Mouse (Mus musculus): ENCODE measurements around the gene Trim29. TPM values are rescaled to one million over a fixed set of nuclear protein-coding genes. Genes with fewer than 3 reads are reported as not detected.

Gene Trim29
- 0.19 and 0.36 TPM in 2 replicates for polyA plus RNA-seq (2012; rRNA removed)

- DNase-seq (ENCODE audit: extremely low spot score in 1 of 2, low spot score in 1 of 2): no peak
Measured at GRCm38 (mm10) chr9:43310538-43310937, at the start of gene Trim29. Gene Trim29, plus strand, starts transcription at chr9:43310848.

DNA sequence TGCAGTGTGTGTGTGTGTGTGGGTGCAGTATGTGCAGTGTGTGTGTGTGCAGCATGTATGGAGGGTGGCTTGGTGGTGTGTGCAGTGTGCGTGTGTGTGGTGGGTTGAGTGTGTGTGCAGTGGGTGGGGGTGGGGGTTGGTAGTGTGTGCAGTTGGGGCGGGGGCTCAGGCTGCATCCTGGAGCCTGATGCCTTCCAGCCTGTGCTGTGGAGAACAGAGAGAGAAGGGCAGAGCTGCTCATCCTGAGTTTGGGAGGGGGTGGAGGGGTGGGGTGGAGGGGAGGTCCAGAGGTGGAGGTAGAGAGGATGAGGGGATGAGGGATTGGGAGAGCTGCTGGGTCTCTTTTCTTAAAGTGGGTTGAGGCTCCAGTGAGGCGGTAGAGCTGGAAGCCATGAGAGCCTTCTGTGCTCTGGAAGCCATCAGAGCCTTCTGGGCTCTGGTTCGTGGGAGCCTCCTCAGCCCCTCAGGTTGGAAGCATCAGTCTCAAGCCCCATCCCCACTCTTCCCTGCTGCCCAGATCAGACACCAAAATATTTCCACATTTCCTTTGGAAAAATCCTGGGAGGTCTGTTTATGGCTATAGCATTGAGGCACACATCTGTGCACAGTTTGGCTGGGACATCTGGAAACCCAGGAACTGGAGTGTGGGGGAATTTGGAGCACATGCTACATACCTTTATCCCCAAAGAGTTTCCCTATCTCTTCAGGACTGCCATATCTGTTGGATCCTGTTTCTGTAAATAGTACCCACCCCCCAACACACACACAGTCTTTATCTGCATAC, 49.3 kb upstream of the Trim29 start:
- DNase-seq (ENCODE audit: extremely low spot score in 1 of 2, low spot score in 1 of 2): no peak

GRCm38 (mm10) chr9:43261941-43262340, 48.7 kb upstream of the Trim29 start:
- DNase-seq (ENCODE audit: extremely low spot score in 1 of 2, low spot score in 1 of 2): peak in 1 of 2 experiments; percentile 33

DNA sequence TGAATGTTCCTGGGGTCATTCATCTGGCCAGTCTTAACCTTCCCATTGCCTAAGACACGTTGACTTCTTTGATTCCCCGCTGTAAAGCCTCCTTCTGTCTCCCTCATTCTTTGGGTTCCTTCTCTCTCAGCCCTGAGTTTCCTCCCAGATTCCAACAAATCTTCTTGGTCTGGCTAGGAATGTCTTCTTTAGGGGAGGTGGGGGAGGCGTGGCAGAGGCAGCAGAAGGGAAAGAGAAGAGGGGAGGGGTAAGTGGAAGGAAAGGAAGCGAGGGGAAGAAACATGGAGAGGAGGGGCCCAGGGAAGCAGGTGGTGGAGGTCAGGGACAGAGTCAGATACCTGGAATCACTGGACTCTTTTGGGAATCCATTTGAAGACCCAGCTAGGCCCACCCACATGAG, 48.3 kb upstream of the Trim29 start:
- no peak for DNase-seq (ENCODE audit: extremely low spot score in 1 of 2, low spot score in 1 of 2)

DNA sequence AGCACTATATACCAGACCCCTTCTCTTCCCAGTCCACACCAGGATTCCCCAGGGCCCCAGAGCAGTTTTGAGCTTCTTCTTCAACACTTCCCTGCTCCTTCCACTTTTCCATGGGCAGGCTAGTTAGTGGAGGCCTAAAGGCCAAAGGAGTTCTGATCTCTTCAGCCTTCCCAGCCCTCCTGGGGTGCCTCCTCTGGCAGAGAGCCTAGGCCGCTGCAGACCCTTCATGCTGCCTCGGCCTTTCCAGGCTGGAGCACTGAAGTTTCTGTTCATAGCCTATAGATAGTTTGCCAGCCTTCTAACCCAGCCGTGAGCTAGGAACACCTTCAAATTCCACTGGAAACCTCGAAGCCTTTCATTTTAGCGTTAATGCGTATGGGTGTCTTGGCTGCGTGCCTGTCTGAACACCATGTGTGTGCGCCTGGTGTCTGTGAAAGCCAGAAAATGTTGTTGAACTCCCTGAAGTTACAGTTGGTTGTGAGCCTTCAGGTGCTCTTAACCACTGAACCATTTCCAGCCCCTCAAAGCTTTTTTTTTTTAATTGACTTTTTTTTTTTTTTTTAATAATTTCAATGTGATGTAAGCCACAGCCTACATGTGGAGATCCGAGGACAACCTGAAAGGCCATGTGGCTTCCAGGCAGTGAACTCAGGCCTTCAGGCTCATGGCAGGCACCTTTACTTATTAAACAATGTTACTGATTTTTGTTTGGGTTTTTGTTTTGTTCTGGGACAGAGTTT, 47.7 kb upstream of the Trim29 start:
- DNase-seq (ENCODE audit: extremely low spot score in 1 of 2, low spot score in 1 of 2): no peak

- no peak for DNase-seq (ENCODE audit: extremely low spot score in 1 of 2, low spot score in 1 of 2)
Measured at GRCm38 (mm10) chr9:43263946-43264451, 46.6 kb upstream of the Trim29 start.

DNA sequence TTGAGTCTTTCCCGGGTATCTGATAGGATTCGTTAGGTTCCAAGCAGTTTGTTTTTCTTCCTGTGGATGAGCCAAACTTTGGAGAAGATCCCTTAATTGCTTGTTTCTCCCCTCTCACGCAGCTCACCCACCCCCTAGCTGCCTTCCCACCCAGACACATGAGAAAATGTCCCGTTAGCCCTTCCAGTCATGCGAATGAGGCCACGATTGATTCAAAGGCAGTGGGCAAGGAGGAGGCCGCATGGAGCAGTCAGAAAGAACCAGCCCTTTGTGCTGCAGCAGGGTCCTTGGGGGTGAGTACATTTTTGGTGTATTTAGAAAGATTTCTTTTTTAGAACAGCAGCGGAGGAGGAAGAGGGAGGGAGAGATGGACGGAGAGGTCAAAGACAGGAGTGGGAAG, 45.5 kb upstream of the Trim29 start:
- no peak for DNase-seq (ENCODE audit: extremely low spot score in 1 of 2, low spot score in 1 of 2)

DNA sequence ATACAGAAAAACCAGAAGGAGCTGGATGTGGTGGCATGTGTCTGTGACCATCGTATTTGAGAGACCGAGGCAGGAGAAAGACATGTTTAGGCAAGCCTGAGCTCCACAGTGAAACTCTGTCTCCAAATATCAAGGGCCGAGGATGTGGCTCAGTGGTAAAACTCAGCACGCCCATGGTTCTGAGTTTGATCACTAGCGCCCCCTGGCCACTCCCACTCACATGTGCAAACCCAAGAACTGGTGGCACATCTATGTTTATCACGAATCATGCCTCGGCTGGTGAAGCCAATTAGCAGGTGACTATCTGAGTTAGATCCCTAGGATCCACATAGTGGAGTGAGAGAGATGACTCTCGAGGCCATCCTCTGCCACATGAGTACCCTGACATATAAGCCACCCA, 43.3 kb upstream of the Trim29 start:
- no peak for DNase-seq (ENCODE audit: extremely low spot score in 1 of 2, low spot score in 1 of 2)

DNA sequence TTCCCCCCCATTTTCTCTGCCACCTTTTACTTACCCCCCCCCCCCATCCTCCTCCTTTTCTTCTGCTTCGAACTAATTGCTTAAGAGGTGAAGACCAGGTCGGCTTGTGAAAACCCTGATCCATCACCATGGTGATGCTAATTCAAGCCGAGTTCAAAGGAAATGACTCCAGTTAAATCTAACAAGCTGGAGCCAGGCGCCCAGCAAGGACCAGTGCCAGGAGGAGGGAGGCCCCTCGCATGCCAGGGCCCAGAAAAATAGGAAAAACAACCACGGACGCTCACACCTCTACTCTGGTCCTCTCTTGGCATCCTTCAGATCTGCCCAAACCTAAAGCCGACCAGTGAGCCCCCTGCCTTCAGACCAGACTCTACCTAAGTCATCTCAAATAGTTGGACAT, 41.5 kb upstream of the Trim29 start:
- peak in 1 of 2 experiments; percentile 39 for DNase-seq (ENCODE audit: extremely low spot score in 1 of 2, low spot score in 1 of 2)

- peak; percentile 30 to 42 for DNase-seq (ENCODE audit: extremely low spot score in 1 of 2, low spot score in 1 of 2)
Measured at GRCm38 (mm10) chr9:43270723-43271252, 39.9 kb upstream of the Trim29 start.

- DNase-seq (ENCODE audit: extremely low spot score in 1 of 2, low spot score in 1 of 2): peak in 1 of 2 experiments; percentile 27
Measured at GRCm38 (mm10) chr9:43271761-43272518, 38.7 kb upstream of the Trim29 start.

DNA sequence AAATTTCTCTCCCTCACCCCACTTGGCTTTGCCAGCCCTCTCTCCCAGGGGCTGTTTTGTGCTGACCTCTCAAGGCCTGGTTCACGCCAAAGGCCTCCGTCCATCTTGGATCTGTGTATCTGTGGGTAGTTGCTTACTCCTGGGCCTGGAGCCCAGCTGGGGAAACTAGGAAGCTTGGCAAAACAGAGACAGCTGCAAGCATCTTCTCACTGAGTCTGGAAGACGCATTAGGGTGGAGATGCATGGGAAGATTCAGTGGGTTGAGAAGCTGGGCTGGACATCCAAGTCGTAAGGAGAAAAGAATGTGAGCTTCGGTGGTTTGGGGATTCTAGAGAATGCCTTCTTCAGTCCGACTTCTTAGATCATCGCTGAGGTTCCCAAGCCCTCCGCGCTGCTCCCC, 36.9 kb upstream of the Trim29 start:
- no peak for DNase-seq (ENCODE audit: extremely low spot score in 1 of 2, low spot score in 1 of 2)

DNA sequence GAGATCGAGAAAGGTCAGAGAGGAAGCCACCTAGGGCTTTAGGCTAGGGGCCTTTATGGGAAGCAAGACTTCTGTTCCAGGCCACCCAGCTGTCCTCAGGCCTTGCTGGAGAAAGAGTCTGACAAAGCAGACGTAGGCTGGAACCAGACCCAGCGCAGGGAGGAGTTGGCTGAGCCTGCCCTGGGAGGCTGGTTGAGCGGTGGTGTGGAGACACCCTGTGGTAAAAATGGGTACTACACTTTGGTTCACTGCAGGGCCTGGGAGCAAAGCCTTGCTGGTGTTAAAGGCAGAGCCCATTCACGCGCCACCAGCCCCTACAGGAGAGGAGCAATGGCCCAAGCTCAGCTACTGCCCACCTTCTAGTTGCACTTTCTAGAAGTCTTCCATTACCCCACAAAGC, 26.4 kb upstream of the Trim29 start:
- peak; percentile 32 to 91 for DNase-seq (ENCODE audit: extremely low spot score in 1 of 2, low spot score in 1 of 2)

DNA sequence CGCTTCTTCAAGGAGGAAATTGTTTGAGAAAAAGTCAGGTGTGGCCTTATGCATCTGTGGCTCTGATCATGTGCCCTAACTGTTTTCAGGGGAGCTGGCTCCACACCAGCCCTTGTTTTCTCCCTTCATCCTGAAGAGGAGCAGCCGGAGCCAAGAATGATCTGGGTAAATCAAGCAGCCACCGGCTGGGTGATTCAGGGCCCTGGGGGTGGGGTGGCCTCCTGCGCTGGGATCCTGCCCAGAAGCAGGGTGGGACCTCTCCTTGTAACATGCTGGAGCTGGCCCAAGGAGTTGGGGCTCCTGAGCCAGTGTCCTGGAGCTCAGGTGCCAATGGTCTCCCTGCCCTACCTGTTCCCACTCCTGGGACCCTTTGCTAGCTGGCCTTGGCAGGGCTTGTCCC, 25.4 kb upstream of the Trim29 start:
- no peak for DNase-seq (ENCODE audit: extremely low spot score in 1 of 2, low spot score in 1 of 2)

DNA sequence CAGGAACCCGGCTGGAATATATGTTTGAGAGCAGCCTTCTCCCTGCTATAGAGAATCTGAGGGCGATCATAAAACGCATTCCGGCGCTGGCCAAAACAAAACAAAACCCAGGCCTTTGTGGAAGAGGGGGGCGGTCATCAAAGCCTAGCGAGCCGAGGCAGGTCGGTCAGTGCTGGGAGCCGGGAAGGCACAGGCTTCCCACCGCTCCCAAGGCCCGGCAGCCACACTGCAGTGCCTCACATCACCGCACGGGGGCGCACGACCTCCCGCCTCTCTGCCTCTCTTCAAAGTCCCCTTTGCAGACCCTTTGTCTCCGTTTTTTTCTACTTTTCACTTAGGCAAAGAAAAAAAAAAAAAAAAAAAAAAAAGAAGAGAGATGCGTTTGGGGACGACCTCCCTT, 23.8 kb upstream of the Trim29 start:
- peak in 1 of 2 experiments; percentile 75 for DNase-seq (ENCODE audit: extremely low spot score in 1 of 2, low spot score in 1 of 2)

DNA sequence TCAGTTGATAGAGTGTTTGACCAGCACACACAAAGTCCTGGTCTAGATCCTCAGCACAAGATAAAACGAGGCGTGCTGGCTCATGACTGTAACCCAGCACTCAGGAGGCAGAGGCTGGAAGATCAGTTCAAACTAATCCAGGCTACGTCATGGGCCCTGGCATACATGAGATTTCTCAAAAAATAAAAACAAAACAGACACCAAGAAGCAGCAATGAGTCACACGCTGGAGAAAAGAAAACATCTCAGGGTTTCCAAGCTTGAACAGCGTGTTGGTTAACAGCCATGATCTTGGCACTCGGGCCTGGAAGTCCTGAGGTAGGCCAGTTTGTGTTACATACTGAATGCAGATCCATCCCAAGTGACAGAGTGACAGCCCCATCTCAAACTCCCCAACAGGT, 17.6 kb upstream of the Trim29 start:
- DNase-seq (ENCODE audit: extremely low spot score in 1 of 2, low spot score in 1 of 2): no peak

GRCm38 (mm10) chr9:43300394-43300793, 10.3 kb upstream of the Trim29 start:
- peak; percentile 15 to 57 for DNase-seq (ENCODE audit: extremely low spot score in 1 of 2, low spot score in 1 of 2)

DNA sequence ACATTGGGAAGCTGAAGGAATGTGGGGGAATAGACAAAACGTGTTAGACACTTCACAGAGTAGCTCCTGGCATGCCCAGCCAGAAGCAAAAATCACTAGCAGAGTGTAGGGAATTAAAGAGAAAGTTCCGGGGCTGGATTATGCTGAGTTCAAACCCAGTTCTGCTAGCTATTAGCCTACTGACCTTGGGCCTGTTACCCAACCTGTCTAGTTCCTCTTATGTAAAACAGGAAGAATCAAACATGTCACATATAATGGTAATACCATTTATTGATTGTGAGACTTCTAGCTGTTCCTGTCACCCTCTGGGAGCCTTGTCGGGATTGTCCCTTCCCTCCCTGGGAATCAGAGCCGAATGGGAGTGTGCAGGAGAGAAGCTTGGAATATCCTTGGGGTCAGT, 7.7 kb upstream of the Trim29 start:
- no peak for DNase-seq (ENCODE audit: extremely low spot score in 1 of 2, low spot score in 1 of 2)

- no peak for DNase-seq (ENCODE audit: extremely low spot score in 1 of 2, low spot score in 1 of 2)
Measured at GRCm38 (mm10) chr9:43305882-43306281, 4.8 kb upstream of the Trim29 start.

GRCm38 (mm10) chr9:43309087-43309872, 1.4 kb upstream of the Trim29 start:
- DNase-seq (ENCODE audit: extremely low spot score in 1 of 2, low spot score in 1 of 2): no peak

All from frontal cortex, adult 2 months (tissue).